Mouse (Mus musculus): ENCODE results near the gene Mpz. TPM values are rescaled to one million over a fixed set of nuclear protein-coding genes. Genes with fewer than 3 reads are reported as not detected.

Gene Mpz
- total RNA-seq, 2 experiments from 2014 or later, result not detected

- ATAC-seq (replicated peaks; ENCODE audit: low FRiP score, poor library complexity, severe bottlenecking), result no peak
These were observed 58.9 kb downstream of the Mpz start for GRCm38 (mm10) chr1:171209409-171209808.

Other genes with a start within 250 kb of the Mpz start
- not detected in 2 replicates for gene Fcrlb, start 237.8 kb upstream of the Mpz start, total RNA-seq (2015; ENCODE audit: low replicate concordance)
- gene Fcrlb, start 237.8 kb upstream of the Mpz start, total RNA-seq (2017; ENCODE audit: low replicate concordance), result not detected in 2 replicates
- 51.9 and 53.7 TPM in 2 replicates for gene Fcrla, start 223.1 kb upstream of the Mpz start, total RNA-seq (2015; ENCODE audit: low replicate concordance)
- 27.0 and 28.4 TPM in 2 replicates for gene Fcrla, start 223.1 kb upstream of the Mpz start, total RNA-seq (2017; ENCODE audit: low replicate concordance)
- gene Fcgr2b, start 174.2 kb upstream of the Mpz start, total RNA-seq (2015; ENCODE audit: low replicate concordance), result 29.2 and 34.8 TPM in 2 replicates
- gene Fcgr2b, start 174.2 kb upstream of the Mpz start, total RNA-seq (2017; ENCODE audit: low replicate concordance), result 5.0 and 32.1 TPM in 2 replicates
- gene Fcgr4, start 131.8 kb upstream of the Mpz start, total RNA-seq (2015; ENCODE audit: low replicate concordance), result 12.2 and 20.2 TPM in 2 replicates
- gene Fcgr4, start 131.8 kb upstream of the Mpz start, total RNA-seq (2017; ENCODE audit: low replicate concordance), result 7.3 and 7.6 TPM in 2 replicates
- gene Fcgr3, start 85.8 kb upstream of the Mpz start, total RNA-seq (2015; ENCODE audit: low replicate concordance), result 78.6 and 80.1 TPM in 2 replicates
- gene Fcgr3, start 85.8 kb upstream of the Mpz start, total RNA-seq (2017; ENCODE audit: low replicate concordance), result 29.8 and 53.5 TPM in 2 replicates
- 19.8 TPM in 1 of 2 replicates, not detected in the other for gene Cfap126, start 36.8 kb upstream of the Mpz start, total RNA-seq (2015; ENCODE audit: low replicate concordance)
- gene Cfap126, start 36.8 kb upstream of the Mpz start, total RNA-seq (2017; ENCODE audit: low replicate concordance), result not detected in 2 replicates
- gene Sdhc, start 108 bp upstream of the Mpz start, total RNA-seq (2015; ENCODE audit: low replicate concordance), result 50.8 and 70.4 TPM in 2 replicates
- gene Sdhc, start 108 bp upstream of the Mpz start, total RNA-seq (2017; ENCODE audit: low replicate concordance), result 4.7 and 14.6 TPM in 2 replicates
- gene Pcp4l1, start 45.6 kb downstream of the Mpz start, total RNA-seq (2015; ENCODE audit: low replicate concordance), result 1.7 and 3.6 TPM in 2 replicates
- not detected in 2 replicates for gene Pcp4l1, start 45.6 kb downstream of the Mpz start, total RNA-seq (2017; ENCODE audit: low replicate concordance)
- gene Nr1i3, start 63.3 kb downstream of the Mpz start, total RNA-seq (2015; ENCODE audit: low replicate concordance), result not detected in 2 replicates
- 0.39 TPM in 1 of 2 replicates, not detected in the other for gene Nr1i3, start 63.3 kb downstream of the Mpz start, total RNA-seq (2017; ENCODE audit: low replicate concordance)
- 1.1 and 4.2 TPM in 2 replicates for gene Tomm40l, start 71.8 kb downstream of the Mpz start, total RNA-seq (2015; ENCODE audit: low replicate concordance)
- gene Tomm40l, start 71.8 kb downstream of the Mpz start, total RNA-seq (2017; ENCODE audit: low replicate concordance), result 4.0 and 4.1 TPM in 2 replicates
- 16.8 TPM in 1 of 2 replicates, not detected in the other for gene Apoa2, start 74.3 kb downstream of the Mpz start, total RNA-seq (2015; ENCODE audit: low replicate concordance)
- gene Apoa2, start 74.3 kb downstream of the Mpz start, total RNA-seq (2017; ENCODE audit: low replicate concordance), result not detected in 2 replicates
- 214 and 248 TPM in 2 replicates for gene Fcer1g, start 83.7 kb downstream of the Mpz start, total RNA-seq (2015; ENCODE audit: low replicate concordance)
- gene Fcer1g, start 83.7 kb downstream of the Mpz start, total RNA-seq (2017; ENCODE audit: low replicate concordance), result 39.7 and 114 TPM in 2 replicates
- 0.42 TPM in 1 of 2 replicates, not detected in the other for gene Adamts4, start 99.7 kb downstream of the Mpz start, total RNA-seq (2015; ENCODE audit: low replicate concordance)
- gene Adamts4, start 99.7 kb downstream of the Mpz start, total RNA-seq (2017; ENCODE audit: low replicate concordance), result not detected in 2 replicates
- 86.5 and 106 TPM in 2 replicates for gene Ndufs2, start 100.7 kb downstream of the Mpz start, total RNA-seq (2015; ENCODE audit: low replicate concordance)
- 40.8 and 73.3 TPM in 2 replicates for gene Ndufs2, start 100.7 kb downstream of the Mpz start, total RNA-seq (2017; ENCODE audit: low replicate concordance)
- gene B4galt3, start 119.6 kb downstream of the Mpz start, total RNA-seq (2015; ENCODE audit: low replicate concordance), result 19.7 and 20.5 TPM in 2 replicates
- 26.8 and 40.8 TPM in 2 replicates for gene B4galt3, start 119.6 kb downstream of the Mpz start, total RNA-seq (2017; ENCODE audit: low replicate concordance)
- gene Ppox, start 130.5 kb downstream of the Mpz start, total RNA-seq (2015; ENCODE audit: low replicate concordance), result 739 and 765 TPM in 2 replicates
- 644 and 799 TPM in 2 replicates for gene Ppox, start 130.5 kb downstream of the Mpz start, total RNA-seq (2017; ENCODE audit: low replicate concordance)
- gene Usp21, start 137.3 kb downstream of the Mpz start, total RNA-seq (2015; ENCODE audit: low replicate concordance), result 39.0 and 64.9 TPM in 2 replicates
- 18.5 and 33.2 TPM in 2 replicates for gene Usp21, start 137.3 kb downstream of the Mpz start, total RNA-seq (2017; ENCODE audit: low replicate concordance)
- 26.8 and 39.3 TPM in 2 replicates for gene Ufc1, start 144.3 kb downstream of the Mpz start, total RNA-seq (2015; ENCODE audit: low replicate concordance)
- 1.7 and 14.2 TPM in 2 replicates for gene Ufc1, start 144.3 kb downstream of the Mpz start, total RNA-seq (2017; ENCODE audit: low replicate concordance)
- gene Dedd, start 178.4 kb downstream of the Mpz start, total RNA-seq (2015; ENCODE audit: low replicate concordance), result 13.4 and 28.8 TPM in 2 replicates
- 3.3 and 6.5 TPM in 2 replicates for gene Dedd, start 178.4 kb downstream of the Mpz start, total RNA-seq (2017; ENCODE audit: low replicate concordance)
- gene Nit1, start 194.9 kb downstream of the Mpz start, total RNA-seq (2015; ENCODE audit: low replicate concordance), result 6.7 and 10.8 TPM in 2 replicates
- gene Nit1, start 194.9 kb downstream of the Mpz start, total RNA-seq (2017; ENCODE audit: low replicate concordance), result 11.6 and 24.5 TPM in 2 replicates
- 10.1 and 22.0 TPM in 2 replicates for gene Pfdn2, start 195.0 kb downstream of the Mpz start, total RNA-seq (2015; ENCODE audit: low replicate concordance)
- gene Pfdn2, start 195.0 kb downstream of the Mpz start, total RNA-seq (2017; ENCODE audit: low replicate concordance), result 9.0 and 10.1 TPM in 2 replicates
- not detected in 2 replicates for gene Klhdc9, start 210.1 kb downstream of the Mpz start, total RNA-seq (2015; ENCODE audit: low replicate concordance)
- gene Klhdc9, start 210.1 kb downstream of the Mpz start, total RNA-seq (2017; ENCODE audit: low replicate concordance), result 3.3 TPM in 1 of 2 replicates, not detected in the other
- not detected in 2 replicates for gene Nectin4, start 219.4 kb downstream of the Mpz start, total RNA-seq (2015; ENCODE audit: low replicate concordance)
- gene Nectin4, start 219.4 kb downstream of the Mpz start, total RNA-seq (2017; ENCODE audit: low replicate concordance), result 0.51 and 0.53 TPM in 2 replicates
- gene Arhgap30, start 238.2 kb downstream of the Mpz start, total RNA-seq (2015; ENCODE audit: low replicate concordance), result 11.7 and 15.9 TPM in 2 replicates
- 16.7 and 22.9 TPM in 2 replicates for gene Arhgap30, start 238.2 kb downstream of the Mpz start, total RNA-seq (2017; ENCODE audit: low replicate concordance)